Mouse (Mus musculus): ENCODE measurements around the gene Abhd17a.

The Abhd17a gene

DNA sequence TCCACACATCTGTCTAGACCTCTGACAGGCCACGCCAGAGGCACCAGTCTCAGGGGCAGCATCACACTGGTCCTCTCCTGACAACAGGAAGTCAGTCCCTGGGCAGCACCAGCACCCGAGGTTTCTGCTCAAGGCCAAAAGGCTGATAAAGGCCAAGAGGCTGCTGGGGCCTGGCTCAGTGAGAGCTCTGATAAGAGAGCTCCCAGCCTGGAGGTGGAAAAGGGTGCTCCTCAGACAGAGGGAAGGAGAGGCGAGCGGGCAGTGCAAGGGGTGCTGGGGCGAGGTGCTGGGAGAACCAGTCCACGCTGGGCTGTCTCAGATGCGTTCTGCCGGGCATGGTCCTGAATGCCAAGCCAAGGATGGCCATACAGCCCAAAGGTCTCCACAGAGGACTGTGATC lies 36.6 kb downstream of the Abhd17a start:
- POLR2A ChIA-PET: interaction anchor here in 2 of 4 experiments (0.7 to 4.9 kb wide), 6 partner anchors 8 to 123 kb away, joined by 3 to 23 read pairs (median 3); partner anchors contain the start of genes Csnk1g2 (in 1 of the 2) and Rexo1 (in 1 of the 2)

DNA sequence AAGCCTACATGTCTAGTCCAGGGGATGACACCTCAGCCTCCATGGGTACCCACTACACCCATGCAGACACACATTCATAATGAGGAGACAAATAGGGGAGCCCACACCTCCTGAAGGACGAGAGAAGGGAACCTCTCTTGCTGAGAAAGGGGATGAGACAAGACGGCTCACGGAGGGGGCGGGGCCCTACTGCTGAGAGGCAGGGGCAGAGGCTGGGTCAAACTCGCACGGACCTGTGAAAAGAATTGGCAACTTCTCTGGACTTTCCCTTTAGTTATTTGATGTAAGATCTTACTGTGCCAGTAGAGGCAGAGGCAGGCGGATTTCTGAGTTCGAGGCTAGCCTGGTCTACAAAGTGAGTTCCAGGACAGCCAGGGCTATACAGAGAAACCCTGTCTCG lies 37.8 kb downstream of the Abhd17a start:
- CTCF ChIA-PET: interaction anchor here (0.6 to 2.0 kb wide), 9 partner anchors 9 to 109 kb away, joined by 3 to 15 read pairs (median 4); partner anchors contain the start of genes Atp8b3 (in 2 of the 4) and Rexo1 (in 1 of the 4)
- POLR2A ChIA-PET: interaction anchor here in 3 of 4 experiments (0.7 to 4.9 kb wide), 11 partner anchors 9 to 124 kb away, joined by 3 to 23 read pairs (median 7); partner anchors contain the start of genes Atp8b3 (in 2 of the 3) and Rexo1 (in 2 of the 3)

More for the DNA sequence above, 36.6 kb downstream of the Abhd17a start:
- CTCF ChIA-PET: interaction anchor here in 2 of 4 experiments (1.0 to 1.6 kb wide), 5 partner anchors 8 to 177 kb away, joined by 3 to 4 read pairs (median 3); partner anchors contain the start of gene Atp8b3 (in 2 of the 2)

DNA sequence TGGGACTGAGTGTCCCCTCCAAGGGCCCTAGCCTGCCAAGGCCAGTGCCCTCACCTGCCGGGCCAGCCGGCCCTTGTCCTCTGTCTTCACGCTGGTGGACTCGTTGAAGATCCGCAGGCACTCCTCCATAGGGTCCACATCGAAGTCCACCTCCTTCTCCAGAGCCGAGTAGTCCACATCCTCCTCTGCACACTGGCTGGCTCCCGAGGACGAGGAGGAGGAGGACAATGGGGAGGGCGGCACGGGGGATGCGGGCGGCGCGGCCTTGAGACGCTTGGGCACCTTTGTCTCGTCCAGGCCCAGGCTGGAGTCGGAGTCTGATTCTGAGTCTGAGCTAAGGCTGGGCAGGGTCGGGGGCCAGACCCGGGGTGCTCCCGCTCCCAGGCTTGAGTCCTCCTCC lies 40.9 kb downstream of the Abhd17a start:
- POLR2A ChIA-PET: interaction anchor here in 2 of 4 experiments (0.6 to 3.1 kb wide), 7 partner anchors 11 to 127 kb away, joined by 3 to 13 read pairs (median 4); partner anchors contain the start of genes Atp8b3 (in 1 of the 2) and Rexo1 (in 1 of the 2)
- CTCF ChIA-PET: interaction anchor here in 2 of 4 experiments (1.0 to 2.7 kb wide), 4 partner anchors 10 to 107 kb away, joined by 3 to 17 read pairs (median 4); partner anchors contain the start of genes Atp8b3 (in 1 of the 2) and Rexo1 (in 1 of the 2)

DNA sequence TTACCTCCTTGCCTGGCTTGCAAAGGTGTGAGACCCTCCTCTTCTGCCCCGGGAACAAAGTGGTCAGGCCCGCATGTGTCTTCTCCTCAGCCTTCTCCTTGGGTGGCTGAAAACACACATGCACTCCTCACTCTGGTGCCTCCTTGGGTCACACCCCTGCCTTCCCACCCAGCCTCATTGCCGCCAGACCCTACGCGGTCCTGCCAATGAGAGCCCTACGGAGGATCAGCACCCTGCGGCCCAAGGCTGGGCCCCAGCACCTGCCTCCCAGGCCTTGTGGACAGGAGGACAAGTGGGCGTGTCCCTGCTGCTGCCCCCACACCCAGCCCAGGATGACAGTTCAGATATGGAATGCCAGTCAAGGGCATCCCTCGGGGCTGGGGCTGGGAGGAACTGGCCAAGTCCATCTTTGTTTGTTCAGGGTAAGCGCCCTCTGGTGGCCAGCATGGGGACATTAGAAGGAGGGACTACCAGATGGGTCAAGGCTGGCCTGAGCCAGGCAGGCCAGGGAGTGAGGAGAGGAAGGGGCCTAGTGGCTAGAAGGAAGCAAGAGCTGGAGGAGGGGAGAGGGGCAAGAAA lies 41.6 kb downstream of the Abhd17a start:
- CTCF ChIA-PET: interaction anchor here (0.9 to 2.8 kb wide), 8 partner anchors 8 to 21 kb away, joined by 3 to 17 read pairs (median 6); partner anchors contain the start of genes Atp8b3 (in 3 of the 4) and Rexo1 (in 1 of the 4)

DNA sequence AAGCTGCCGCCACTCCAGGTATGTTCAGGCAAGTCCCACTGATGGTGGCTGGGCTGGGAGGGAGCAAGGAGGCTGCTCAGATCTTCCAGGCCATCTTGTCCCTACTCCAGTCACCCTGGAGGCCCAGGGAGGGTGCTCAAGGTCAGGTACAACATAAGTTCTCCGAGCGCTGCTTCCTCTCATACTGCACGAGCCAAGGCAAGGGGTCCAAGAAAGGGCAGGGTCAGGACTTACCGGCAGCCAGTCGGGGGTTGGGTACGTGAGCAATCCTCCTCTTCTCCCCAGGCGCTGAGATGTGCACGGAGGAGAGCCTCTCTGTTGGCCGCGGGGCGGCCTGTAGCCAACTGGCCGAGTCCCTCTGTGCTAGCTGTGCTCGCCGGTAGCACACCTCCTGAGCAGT lies 42.6 kb downstream of the Abhd17a start:
- CTCF ChIA-PET: interaction anchor here (0.6 to 2.8 kb wide), 19 partner anchors 8 to 173 kb away, joined by 3 to 17 read pairs (median 3); partner anchors contain the start of genes Atp8b3 (in 4 of the 4) and Rexo1 (in 1 of the 4)
- POLR2A ChIA-PET: interaction anchor here in 2 of 4 experiments (0.8 to 3.1 kb wide), 7 partner anchors 9 to 252 kb away, joined by 3 to 13 read pairs (median 5); partner anchors contain the start of genes Apc2 (in 1 of the 2), Atp8b3 (in 1 of the 2) and Rexo1 (in 1 of the 2)

More for the DNA sequence above, 41.6 kb downstream of the Abhd17a start:
- POLR2A ChIA-PET: interaction anchor here in 3 of 4 experiments (0.6 to 3.1 kb wide), 9 partner anchors 9 to 113 kb away, joined by 3 to 13 read pairs (median 5); partner anchors contain the start of genes Atp8b3 (in 2 of the 3) and Rexo1 (in 1 of the 3)

DNA sequence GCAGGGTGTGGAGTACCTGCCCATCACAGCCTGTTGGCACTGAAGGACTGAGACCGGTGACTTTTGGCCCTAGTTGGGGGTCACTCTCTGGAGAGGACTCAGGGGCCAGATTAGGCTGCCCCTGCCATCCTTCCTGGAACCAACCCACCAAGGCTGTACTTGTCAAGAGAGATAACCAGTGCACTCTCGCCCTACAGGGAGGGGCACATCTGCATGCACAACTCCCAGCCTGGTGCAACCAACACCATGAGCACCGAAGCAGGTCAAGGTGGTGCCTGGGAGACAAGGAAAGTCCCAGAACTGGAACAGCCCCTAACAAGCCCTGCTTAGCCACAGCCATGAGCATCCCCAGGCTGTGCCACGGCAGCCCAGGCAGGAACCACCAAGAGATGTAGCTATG lies 43.2 kb downstream of the Abhd17a start:
- POLR2A ChIA-PET: interaction anchor here in 2 of 4 experiments (0.9 to 4.2 kb wide), 6 partner anchors 10 to 110 kb away, joined by 3 to 19 read pairs (median 6); partner anchors contain the start of gene Rexo1 (in 1 of the 2)

DNA sequence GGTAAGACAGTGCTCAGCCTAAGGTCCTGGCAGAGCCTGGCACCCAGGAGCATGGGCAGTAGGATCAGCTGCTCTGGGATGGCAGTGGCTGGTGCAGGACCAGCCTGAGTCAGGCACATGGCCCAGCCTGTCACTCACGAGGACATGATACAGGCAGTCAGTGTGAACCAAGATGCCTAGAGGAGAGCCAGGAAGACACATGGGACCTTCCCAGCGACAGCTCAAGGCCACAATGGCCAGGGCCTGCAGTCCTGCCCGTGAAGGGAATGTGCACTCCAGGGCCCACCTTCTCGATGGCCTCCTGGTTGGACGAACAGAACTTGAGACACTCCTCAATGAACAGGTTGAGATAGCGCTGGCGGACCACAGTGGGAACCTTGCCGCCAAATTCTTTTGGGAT lies 44.6 kb downstream of the Abhd17a start:
- POLR2A ChIA-PET: interaction anchor here in 3 of 4 experiments (0.7 to 4.2 kb wide), 10 partner anchors 10 to 133 kb away, joined by 3 to 19 read pairs (median 3); partner anchors contain the start of genes Mknk2 (in 1 of the 3) and Rexo1 (in 1 of the 3)
- CTCF ChIA-PET: interaction anchor here in 3 of 4 experiments (1.0 to 2.8 kb wide), 7 partner anchors 9 to 66 kb away, joined by 3 to 8 read pairs (median 5); partner anchors contain the start of gene Rexo1 (in 1 of the 3)

More for the DNA sequence above, 43.2 kb downstream of the Abhd17a start:
- CTCF ChIA-PET: interaction anchor here (0.6 to 2.8 kb wide), 14 partner anchors 8 to 132 kb away, joined by 3 to 8 read pairs (median 4); partner anchors contain the start of genes Atp8b3 (in 4 of the 4) and Rexo1 (in 1 of the 4)

DNA sequence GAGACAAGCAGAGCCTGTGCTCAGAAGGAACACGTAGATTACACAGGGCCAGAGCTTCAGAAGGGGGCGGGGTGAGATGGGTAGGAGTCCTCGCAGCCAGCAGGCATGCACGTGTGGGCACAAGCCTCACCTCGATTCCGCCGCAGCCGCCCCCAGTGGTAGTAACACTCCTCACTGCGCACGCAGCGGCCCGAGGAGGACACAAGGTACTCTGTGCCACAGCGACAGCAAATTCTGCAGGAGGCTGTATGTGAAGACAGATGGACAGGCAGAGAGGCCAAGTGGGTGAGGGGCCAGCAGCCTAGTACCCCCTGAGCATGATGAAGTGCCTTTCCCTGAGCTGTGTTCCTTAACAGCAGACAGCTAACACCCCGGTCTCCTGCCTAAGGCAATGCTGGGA lies 46.3 kb downstream of the Abhd17a start:
- CTCF ChIA-PET: interaction anchor here in 2 of 4 experiments (0.6 to 1.4 kb wide), 3 partner anchors 17 to 117 kb away, joined by 3 read pairs; partner anchors contain the start of gene Rexo1 (in 1 of the 2)
- POLR2A ChIA-PET: interaction anchor here in 2 of 4 experiments (1.0 to 4.2 kb wide), 4 partner anchors 14 to 134 kb away, joined by 3 to 19 read pairs (median 6); partner anchors contain the start of genes Mknk2 (in 1 of the 2) and Rexo1 (in 1 of the 2)

DNA sequence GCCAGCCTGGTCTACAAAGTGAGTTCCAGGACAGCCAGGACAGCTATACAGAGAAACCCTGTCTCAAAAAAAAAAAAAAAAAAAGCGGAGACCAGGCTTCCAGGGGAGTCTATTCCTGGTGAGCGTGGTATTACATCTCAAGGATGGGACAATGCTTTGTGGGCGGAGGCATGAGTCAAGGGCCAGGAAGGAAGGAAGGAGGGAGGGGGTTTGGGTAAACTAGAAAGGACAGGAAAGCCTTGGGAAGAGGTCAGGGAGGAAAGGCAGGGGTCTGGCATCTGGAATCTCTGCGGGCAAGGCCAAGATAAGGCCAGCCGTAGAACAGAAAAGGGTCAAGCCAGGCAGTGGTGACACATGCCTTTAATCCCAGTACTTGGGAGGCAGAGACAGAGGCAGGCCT lies 50.6 kb downstream of the Abhd17a start:
- ChIA-PET CTCF (interaction anchor here (0.6 to 3.2 kb wide), 70 partner anchors 8 to 663 kb away, joined by 3 to 30 read pairs (median 5); partner anchors contain the start of genes Rexo1 (in 3 of the 4), Abhd17a (in 2 of the 4), Csnk1g2 (in 2 of the 4) and Adamtsl5 (in 1 of the 4)), POLR2A (interaction anchor here (0.5 to 4.2 kb wide), 73 partner anchors 8 to 781 kb away, joined by 3 to 74 read pairs (median 5); partner anchors contain the start of genes Rexo1 (in 3 of the 4), Csnk1g2 (in 2 of the 4), Mbd3 (in 2 of the 4) and Mum1 (in 2 of the 4))

DNA sequence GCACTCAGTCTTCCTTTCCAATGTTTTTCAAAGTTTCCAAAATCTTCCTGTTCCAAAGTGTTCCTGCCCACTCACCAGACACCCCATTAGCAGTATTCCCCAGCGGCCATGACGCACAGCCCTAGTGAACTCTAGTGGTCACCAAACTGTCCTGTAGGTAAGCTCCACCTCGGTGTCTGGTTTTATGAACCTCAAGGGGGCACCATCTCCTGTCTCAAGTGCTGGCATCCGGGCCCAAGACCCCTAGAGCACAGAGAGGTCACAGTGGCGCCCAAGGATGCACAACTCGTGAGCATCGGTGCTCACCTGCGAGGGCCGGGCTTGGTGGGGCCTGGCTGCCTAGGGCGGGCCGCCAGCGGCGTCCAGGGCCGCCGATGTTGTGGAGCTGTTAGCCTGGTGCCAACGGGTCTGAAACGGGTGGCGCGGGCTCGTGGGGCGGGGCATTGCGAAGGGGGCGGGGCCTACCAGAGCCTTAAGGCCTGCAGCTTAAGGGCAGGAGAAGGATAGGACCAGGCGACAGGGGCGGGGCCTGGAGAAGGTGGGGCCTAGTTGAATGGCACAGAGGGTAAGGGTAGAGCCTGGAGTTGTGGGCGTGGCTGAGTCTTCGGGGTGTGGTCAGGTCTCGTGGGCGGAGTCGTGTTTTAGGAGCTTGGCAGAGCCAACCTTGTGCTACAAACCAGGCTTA lies 51.3 kb downstream of the Abhd17a start, which contains the start of gene Atp8b3:
TSS of gene Atp8b3 (minus strand) at position 415 of the 685 bp plus-strand sequence.
- CTCF ChIA-PET: interaction anchor here (0.5 to 3.2 kb wide), 85 partner anchors 8 to 664 kb away, joined by 3 to 30 read pairs (median 4); partner anchors contain the start of genes Rexo1 (in 4 of the 4), Abhd17a (in 2 of the 4), Csnk1g2 (in 2 of the 4) and Adamtsl5 (in 1 of the 4)
- POLR2A ChIA-PET: interaction anchor here (0.5 to 4.2 kb wide), 79 partner anchors 9 to 782 kb away, joined by 3 to 74 read pairs (median 4); partner anchors contain the start of genes Mbd3 (in 3 of the 4), Rexo1 (in 3 of the 4), Csnk1g2 (in 2 of the 4) and Mum1 (in 2 of the 4)

DNA sequence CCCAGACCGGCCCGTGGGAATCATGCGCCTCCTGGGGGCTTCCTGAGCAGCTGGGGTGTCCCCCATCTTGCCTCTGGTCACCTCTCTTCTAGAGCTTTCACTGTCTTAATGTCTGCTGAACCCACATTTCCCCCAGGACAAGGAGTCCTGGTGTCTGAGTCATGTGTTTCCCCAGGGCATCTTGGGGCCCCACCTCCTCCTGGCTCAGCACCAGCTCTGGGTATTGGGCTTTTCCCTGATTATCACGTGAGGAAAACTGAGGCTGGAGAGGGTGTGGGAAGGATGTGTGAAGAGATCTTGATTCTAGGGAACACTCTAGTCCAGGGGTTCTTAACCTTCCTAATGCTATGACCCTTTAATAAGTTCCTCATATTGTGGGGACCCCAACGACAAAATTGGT lies 52.0 kb downstream of the Abhd17a start:
- CTCF ChIA-PET: interaction anchor here in 3 of 4 experiments (0.6 to 3.2 kb wide), 42 partner anchors 8 to 338 kb away, joined by 3 to 30 read pairs (median 6); partner anchors contain the start of genes Rexo1 (in 3 of the 3), Abhd17a (in 1 of the 3), Csnk1g2 (in 1 of the 3) and Mbd3 (in 1 of the 3)

DNA sequence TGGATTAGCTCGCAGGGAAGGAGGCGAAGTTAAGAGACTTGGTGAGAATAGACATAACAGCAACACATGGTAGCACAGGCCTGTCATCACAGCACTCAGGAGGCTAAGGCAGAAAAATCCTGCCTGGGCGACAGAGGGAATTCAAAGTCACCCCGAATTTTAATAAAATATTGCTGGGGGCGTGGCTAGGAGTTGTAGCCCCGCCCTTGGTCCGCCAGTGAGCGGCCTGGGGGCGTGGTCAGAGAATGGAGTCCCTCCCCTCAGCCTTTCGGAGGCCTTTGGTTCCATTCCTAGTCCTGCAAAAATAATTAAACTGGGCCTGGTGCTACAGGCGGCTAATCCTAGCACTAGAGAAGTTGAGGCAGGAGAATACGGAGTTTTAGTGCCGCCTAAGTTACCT lies 54.4 kb downstream of the Abhd17a start:
- CTCF ChIA-PET: interaction anchor here in 2 of 4 experiments (0.5 to 1.1 kb wide), 2 partner anchors 17 to 26 kb away, joined by 3 to 6 read pairs; no protein-coding TSS in a partner anchor
- POLR2A ChIA-PET: interaction anchor here in 1 of 4 experiments (0.9 to 1.3 kb wide), 2 partner anchors 10 to 25 kb away, joined by 4 read pairs; no protein-coding TSS in a partner anchor

More for the DNA sequence above, 52.0 kb downstream of the Abhd17a start:
- POLR2A ChIA-PET: interaction anchor here (0.7 to 4.2 kb wide), 40 partner anchors 10 to 1511 kb away, joined by 3 to 74 read pairs (median 6); partner anchors contain the start of genes Rexo1 (in 3 of the 4), Csnk1g2 (in 2 of the 4), Mbd3 (in 2 of the 4) and Abhd17a (in 1 of the 4)

DNA sequence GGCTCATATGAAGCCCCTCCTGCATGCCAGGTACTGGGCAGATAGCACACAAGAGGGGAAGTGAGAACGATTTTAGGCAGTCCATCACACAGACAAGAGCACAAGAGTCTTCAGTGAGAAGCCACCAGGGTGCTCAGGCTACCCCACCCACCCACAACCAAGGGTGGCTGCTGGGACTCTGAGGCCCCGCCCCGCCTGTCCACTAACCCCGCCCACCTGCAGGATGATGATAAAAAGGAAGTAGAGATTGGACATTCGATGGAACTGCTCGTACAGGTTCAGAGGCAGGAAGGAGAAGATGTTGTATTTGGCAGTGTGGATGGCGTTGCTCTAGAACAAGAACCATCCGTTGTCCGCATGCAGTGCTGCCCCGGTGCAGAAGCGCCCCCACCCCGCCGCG lies 55.1 kb downstream of the Abhd17a start:
- ChIA-PET POLR2A (interaction anchor here in 2 of 4 experiments (0.9 to 3.4 kb wide), 3 partner anchors 11 to 141 kb away, joined by 4 to 11 read pairs (median 4); no protein-coding TSS in a partner anchor), CTCF (interaction anchor here in 1 of 4 experiments (1.1 kb wide), 1 partner anchor 25 kb away, joined by 6 read pairs; no protein-coding TSS in a partner anchor)

DNA sequence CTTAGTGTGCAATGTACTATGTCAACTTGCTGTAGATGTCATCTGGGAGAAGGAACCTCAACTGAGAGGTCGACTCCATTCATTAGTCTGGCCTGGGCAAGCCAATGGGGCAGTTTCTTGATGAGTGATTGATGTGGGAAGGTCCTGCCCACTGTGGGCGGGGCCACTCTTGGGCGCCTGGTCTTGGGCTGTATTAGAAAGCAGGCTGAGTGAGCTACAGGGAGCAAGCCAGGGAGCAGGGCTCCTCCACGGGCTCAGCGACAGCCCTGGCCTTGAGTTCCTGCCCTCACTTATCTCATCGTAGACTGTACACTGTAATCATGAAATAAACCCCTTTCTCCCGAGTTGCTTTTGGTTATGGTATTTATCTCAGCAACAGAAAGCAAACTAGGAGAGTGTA lies 56.4 kb downstream of the Abhd17a start:
- CTCF ChIA-PET: interaction anchor here (0.6 to 2.2 kb wide), 12 partner anchors 10 to 183 kb away, joined by 3 to 14 read pairs (median 4); partner anchors contain the start of gene Rexo1 (in 1 of the 4)

More for the DNA sequence above, 56.4 kb downstream of the Abhd17a start:
- POLR2A ChIA-PET: interaction anchor here (0.6 to 3.4 kb wide), 12 partner anchors 11 to 701 kb away, joined by 3 to 11 read pairs (median 3); partner anchors contain the start of genes Klf16 (in 1 of the 4), Mbd3 (in 1 of the 4) and Rexo1 (in 1 of the 4)
